Mouse (Mus musculus): Measurements from ENCODE around the gene Sytl3. TPM values are rescaled to one million over a fixed set of nuclear protein-coding genes. Genes with fewer than 3 reads are reported as not detected.
A peak's percentile ranks its signal among the peaks of the same experiment; 100 is the strongest.
"Not testable (repeated sequence)": the region's sequence is repeated elsewhere in the genome, so short reads cannot be mapped to it uniquely, and the experiment has no call there.

The Sytl3 gene
- polyA plus RNA-seq, 1 experiment from 2014 or later, result 0.07 TPM

DNA sequence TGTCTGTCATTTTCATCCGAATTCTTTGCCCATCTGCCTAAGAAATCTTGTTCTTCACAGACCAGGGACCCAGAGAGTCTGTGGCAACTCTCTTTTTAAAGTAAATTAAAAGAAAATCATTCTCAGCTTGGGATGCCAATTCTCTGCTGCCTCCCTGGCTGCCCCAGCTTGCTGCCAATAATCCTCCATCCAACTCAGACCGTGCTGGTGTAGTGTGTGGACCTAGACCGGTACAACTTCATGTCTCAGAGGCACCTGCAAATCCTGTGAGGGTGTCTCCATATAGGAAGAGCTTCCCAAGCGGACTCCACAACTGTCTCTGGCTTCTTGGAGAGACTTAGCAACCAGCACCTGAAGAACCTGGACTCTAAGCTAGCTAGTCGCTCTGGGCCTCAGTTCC lies 22.0 kb upstream of the Sytl3 start:
- H3K27me3 ChIP-seq (ENCODE audit: low read depth, poor library complexity, severe bottlenecking), result no peaks in the 10 kb centered on the region
- H3K36me3 ChIP-seq, result no peaks in the 10 kb centered on the region
- H3K4me1 ChIP-seq, result 0 out of 2 replicates have a peak, but pooled peaks cover 2% of the 10 kb centered on the region
- H3K9me3 ChIP-seq (replicated peaks), result peaks cover 4% of the 10 kb centered on the region
- WGBS, result 80% methylated on average over 5 of the region's 5 CpGs
- no peak overlapping the region for H3K4me3 ChIP-seq
- no peak overlapping the region for H3K27ac ChIP-seq (replicated peaks)
- DNase-seq (ENCODE audit: low spot score), result peak; percentile 6

DNA sequence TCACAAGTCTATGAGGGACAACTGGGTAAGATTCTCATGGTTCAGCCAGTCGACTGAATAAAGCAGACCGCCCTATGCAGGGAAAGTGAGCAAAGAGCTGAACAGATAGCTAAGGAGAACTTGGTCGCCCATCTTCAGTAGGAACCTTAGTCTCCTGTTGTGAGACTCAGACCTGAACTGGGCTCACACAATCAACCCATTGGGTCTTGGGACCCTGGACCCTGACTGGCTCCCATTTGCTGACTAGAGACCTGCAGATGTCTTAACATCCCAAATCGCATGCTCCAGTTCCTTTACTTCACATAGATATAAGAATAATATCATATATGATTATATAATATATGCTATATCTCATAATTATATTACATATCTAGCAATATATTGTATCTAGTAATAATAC lies 21.5 kb upstream of the Sytl3 start:
- H3K36me3 ChIP-seq, result not testable (repeated sequence)

DNA sequence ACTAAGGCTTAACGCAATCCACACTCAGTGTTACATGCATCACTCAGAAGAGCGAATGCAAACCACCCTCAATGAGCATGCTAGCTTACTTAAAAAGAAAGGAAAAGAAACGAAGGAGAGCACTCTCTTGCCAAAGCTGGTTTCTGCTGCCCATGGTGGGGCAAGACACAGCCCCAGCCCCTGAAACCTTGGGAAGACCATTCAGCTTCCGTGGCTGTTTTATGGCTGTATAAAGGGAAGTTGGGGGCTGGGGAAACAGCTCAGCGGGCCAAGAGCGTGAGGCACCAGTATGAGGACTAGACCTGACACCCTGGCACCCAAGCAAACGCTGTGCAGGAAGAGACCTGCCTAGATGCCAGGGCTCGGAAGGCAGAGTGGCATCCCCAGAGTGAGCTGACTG lies 20.4 kb upstream of the Sytl3 start:
- not testable (repeated sequence) for H3K27me3 ChIP-seq (ENCODE audit: low read depth, poor library complexity, severe bottlenecking); H3K9me3 ChIP-seq (replicated peaks); H3K4me3 ChIP-seq; H3K4me1 ChIP-seq; H3K36me3 ChIP-seq; H3K27ac ChIP-seq (replicated peaks)
- DNase-seq (ENCODE audit: low spot score), result peak; percentile 5
- 85% methylated on average over 8 of the region's 8 CpGs for WGBS

More for the DNA sequence above, 21.5 kb upstream of the Sytl3 start:
- H3K4me1 ChIP-seq; H3K4me3 ChIP-seq; H3K27ac ChIP-seq (replicated peaks); DNase-seq (ENCODE audit: low spot score); H3K27me3 ChIP-seq (ENCODE audit: low read depth, poor library complexity, severe bottlenecking); H3K9me3 ChIP-seq (replicated peaks): not testable (repeated sequence)
- WGBS, result 97% methylated on average over 4 of the region's 4 CpGs

DNA sequence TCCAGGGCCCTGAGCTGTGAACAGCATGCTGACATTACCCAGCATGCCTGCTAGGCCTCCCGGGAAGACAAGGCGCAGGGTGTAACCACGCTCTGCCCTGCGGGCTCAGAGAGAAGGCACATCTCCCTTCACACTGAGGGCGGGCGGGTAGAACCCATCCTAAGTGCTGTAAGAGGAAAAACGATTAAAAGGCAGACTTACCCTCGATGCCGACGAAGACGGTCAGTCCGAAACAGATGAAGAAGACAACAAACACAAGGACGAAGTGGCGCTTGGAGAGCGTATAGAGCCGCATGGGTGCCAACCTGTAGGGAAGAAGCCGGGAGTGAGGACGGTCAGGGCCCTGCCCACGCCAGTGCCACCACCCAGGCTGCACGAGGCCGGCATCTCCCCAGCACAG lies 19.4 kb upstream of the Sytl3 start:
- H3K4me1 ChIP-seq; H3K4me3 ChIP-seq; DNase-seq (ENCODE audit: low spot score); H3K36me3 ChIP-seq; H3K27ac ChIP-seq (replicated peaks); H3K9me3 ChIP-seq (replicated peaks); H3K27me3 ChIP-seq (ENCODE audit: low read depth, poor library complexity, severe bottlenecking): not testable (repeated sequence)
- 91% methylated on average over 16 of the region's 21 CpGs for WGBS

DNA sequence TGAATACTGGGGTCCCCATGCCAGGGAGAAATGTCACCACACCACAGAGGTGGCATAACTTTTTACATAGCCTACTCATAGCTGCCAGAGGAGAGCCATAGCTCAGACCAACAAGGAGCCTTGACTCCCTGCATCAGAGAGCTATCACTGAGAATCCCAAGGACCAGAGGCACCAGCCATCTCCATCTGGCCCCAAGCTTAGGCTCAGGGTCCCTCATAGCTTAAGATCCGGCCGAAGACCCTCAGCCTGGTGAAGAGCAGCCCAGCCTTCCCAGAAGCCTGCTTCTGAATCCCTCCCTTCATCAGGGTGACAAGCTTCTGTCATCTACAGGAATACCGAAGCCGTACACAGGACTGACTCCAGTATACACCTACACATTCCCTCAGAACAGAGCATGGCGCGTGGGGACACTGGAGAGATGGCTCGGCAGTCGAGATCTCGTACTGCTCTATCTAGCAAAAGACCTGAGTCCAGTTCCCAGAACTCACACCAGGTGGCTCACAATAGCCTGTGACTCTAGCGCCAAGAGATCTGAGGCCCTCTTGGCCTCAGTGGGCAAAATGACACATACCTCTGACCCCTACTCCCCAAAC lies 18.8 kb upstream of the Sytl3 start:
- 86% methylated on average over 10 of the region's 10 CpGs for WGBS
- not testable (repeated sequence) for H3K27ac ChIP-seq (replicated peaks); H3K9me3 ChIP-seq (replicated peaks); H3K4me1 ChIP-seq; H3K36me3 ChIP-seq; H3K27me3 ChIP-seq (ENCODE audit: low read depth, poor library complexity, severe bottlenecking); H3K4me3 ChIP-seq
- peak; percentile 6 for DNase-seq (ENCODE audit: low spot score)

DNA sequence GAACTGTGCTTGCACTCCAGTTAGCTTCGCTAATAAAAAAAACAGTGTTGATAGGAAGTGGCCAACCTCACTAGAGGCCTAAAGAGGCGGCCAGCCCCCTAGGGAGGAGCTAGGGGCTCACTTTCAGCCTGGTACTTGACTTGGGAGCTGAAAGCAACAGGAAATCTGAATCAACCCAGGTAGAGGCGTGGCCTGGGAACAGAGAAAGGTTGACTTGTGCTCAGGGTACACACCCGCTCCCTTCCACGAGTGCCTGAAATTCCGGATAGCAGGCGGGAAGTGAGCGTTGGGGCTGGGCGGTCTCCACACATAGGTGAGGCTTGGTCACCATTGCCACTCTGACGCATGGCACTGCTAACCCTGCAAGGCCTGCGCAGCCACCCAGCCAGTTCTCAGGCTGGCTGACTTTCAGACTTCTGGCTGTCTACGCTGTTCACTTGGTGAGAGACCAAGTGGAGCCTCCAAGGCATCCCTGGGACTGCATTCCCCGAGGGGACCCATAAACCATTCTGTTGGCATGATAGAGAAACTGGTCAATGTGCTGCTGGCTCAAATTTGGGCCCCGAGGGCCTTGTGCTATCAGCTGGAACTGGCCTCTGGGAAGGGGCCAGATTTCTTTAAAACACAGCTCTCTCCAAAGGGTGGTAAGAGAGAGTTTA lies 18.0 kb upstream of the Sytl3 start:
- not testable (repeated sequence) for H3K27ac ChIP-seq (replicated peaks); H3K36me3 ChIP-seq; H3K27me3 ChIP-seq (ENCODE audit: low read depth, poor library complexity, severe bottlenecking); H3K4me3 ChIP-seq; H3K9me3 ChIP-seq (replicated peaks); H3K4me1 ChIP-seq; DNase-seq (ENCODE audit: low spot score)
- WGBS, result 85% methylated on average over 14 of the region's 14 CpGs

DNA sequence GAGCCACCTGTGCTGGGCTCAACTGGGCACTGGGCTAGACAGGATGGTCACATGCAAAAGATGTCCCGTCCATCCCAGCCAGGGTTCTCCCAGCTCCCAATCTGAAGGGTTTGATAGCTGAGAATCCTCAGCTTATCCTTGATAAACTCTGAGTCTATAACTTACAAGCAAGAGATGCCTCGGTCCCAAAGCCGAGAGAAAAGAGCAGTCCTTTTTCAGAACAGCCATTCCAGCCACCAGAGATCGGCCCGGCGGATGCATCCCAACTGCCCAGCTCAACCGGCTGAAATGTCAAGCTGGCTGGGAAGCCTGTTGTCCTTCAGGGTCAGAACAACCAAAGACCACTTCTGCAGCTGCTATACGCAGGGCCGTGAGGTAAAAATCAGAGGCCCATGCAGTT lies 14.7 kb upstream of the Sytl3 start:
- WGBS, result 90% methylated on average over 9 of the region's 9 CpGs
- DNase-seq (ENCODE audit: low spot score); H3K4me1 ChIP-seq: not testable (repeated sequence)

DNA sequence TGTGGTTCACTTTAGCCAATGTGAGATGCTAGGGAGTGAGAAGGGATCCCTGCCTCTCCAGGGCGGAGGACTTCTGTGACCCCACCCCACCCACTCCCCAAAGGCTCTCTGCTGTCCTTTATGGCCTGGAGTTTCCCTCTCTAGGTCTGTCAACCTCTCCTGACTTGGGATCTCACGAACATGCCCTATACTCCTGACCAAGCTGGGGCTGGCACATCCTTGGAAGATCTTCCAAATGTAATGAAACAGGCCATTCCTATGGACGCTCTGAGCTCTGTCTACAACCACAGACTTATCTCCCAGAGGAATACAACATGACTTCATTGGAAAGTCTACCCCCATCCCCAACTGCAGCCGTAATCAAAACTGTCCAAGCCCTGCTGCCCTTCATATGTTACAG lies 14.2 kb upstream of the Sytl3 start:
- WGBS, result 89% methylated on average over 4 of the region's 4 CpGs
- H3K4me1 ChIP-seq; H3K4me3 ChIP-seq; H3K9me3 ChIP-seq (replicated peaks); H3K27ac ChIP-seq (replicated peaks); H3K36me3 ChIP-seq; DNase-seq (ENCODE audit: low spot score); H3K27me3 ChIP-seq (ENCODE audit: low read depth, poor library complexity, severe bottlenecking): not testable (repeated sequence)

More for the DNA sequence above, 14.7 kb upstream of the Sytl3 start:
- not testable (repeated sequence) for H3K9me3 ChIP-seq (replicated peaks); H3K27me3 ChIP-seq (ENCODE audit: low read depth, poor library complexity, severe bottlenecking); H3K27ac ChIP-seq (replicated peaks); H3K36me3 ChIP-seq; H3K4me3 ChIP-seq

DNA sequence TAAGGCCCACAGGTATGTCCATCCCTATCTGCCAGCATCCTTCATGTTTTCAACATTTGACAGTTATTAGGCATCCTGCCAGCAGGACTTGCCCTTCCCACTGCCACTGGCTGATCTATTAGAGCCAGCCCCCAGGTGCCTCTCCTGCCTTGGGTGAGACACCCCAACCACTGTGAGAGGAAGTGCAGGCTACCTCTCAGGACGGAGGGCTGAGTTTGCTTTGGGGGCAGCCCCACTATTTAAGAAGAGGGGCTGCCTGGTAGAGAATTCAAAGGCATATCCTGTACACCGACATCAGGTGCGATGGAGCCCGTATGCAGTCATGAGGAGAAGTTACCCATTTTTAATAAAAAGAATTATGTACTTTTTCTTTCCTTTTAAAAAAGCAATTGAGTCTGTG lies 13.2 kb upstream of the Sytl3 start:
- not testable (repeated sequence) for DNase-seq (ENCODE audit: low spot score); H3K27ac ChIP-seq (replicated peaks); H3K9me3 ChIP-seq (replicated peaks); H3K4me1 ChIP-seq; H3K36me3 ChIP-seq; H3K27me3 ChIP-seq (ENCODE audit: low read depth, poor library complexity, severe bottlenecking); H3K4me3 ChIP-seq
- WGBS, result 97% methylated on average over 4 of the region's 4 CpGs

DNA sequence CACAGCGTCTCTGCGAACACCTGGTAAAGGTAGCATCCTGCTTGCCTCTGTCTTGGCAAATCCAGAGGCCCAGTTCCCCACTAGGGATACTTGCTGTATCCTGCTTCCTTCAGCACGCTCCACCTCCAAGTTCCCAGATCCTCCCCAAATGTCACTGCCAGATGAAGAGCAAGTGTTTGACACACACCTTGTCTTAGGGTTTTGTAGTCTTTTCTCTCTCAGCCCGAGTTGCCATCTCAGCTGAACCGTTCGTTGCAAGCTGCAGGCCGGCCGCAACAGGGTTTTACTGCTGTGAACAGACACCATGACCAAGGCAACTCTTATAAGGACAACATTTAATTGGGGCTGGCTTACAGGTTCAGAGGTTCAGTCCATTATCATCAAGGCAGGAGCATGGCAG lies 12.1 kb upstream of the Sytl3 start:
- not testable (repeated sequence) for H3K27ac ChIP-seq (replicated peaks); H3K9me3 ChIP-seq (replicated peaks); H3K36me3 ChIP-seq; H3K4me3 ChIP-seq; H3K27me3 ChIP-seq (ENCODE audit: low read depth, poor library complexity, severe bottlenecking); DNase-seq (ENCODE audit: low spot score); H3K4me1 ChIP-seq
- 97% methylated on average over 8 of the region's 8 CpGs for WGBS

DNA sequence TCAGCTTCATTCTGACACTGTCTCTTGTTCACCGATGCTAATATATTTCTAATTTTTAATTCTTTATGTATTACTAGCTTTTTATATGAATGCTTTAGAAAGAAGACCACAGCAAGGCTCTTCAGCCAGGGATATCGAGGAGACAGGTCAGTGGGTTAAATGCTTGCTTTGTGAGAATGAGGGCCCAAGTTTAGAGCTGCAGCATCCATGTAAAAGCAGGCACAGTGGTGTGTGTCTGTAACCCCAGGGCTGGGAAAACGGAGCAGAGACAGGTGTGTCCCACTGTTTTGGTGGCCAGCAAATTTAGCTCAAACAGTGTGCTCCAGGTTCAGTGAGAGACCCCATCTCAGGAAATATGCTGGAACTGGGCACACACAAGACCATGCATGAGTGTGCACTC lies 11.4 kb upstream of the Sytl3 start:
- not testable (repeated sequence) for H3K4me3 ChIP-seq; H3K36me3 ChIP-seq; DNase-seq (ENCODE audit: low spot score); H3K27ac ChIP-seq (replicated peaks); H3K27me3 ChIP-seq (ENCODE audit: low read depth, poor library complexity, severe bottlenecking); H3K9me3 ChIP-seq (replicated peaks); H3K4me1 ChIP-seq
- WGBS, result 93% methylated on average over 3 of the region's 3 CpGs

DNA sequence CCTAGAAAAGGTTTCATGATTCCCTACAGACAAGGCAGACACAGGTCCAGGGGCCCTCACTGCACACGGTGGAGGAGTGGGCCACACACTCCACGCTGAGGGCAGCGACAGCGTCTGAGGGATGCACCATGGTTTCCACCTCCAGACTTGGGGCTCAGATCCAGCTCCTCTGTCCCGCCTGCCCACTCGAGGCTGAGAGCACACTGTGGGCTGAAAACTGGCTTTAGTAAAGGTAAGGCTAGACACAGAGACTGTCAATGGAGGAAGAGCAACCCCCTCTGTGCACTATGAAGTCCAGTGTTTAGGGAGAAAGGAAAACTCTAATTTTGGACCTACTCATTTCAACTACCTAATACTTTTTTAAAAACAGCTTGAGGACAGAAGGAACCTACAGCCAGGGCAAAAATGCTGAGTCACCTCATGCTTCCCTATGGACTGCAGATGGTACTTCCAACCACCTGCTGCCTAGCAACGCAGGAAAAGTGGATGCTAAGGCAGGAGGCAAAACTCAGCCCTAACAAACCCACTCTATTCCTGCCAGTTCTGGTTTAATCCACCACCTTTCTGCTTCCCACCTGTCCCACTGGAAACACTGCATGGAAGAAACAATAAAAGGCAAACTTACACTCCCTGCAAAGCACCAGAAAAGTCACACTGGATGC lies 7.9 kb upstream of the Sytl3 start:
- 86% methylated on average over 7 of the region's 7 CpGs for WGBS
- H3K4me1 ChIP-seq; H3K27me3 ChIP-seq (ENCODE audit: low read depth, poor library complexity, severe bottlenecking); H3K36me3 ChIP-seq; H3K4me3 ChIP-seq; H3K9me3 ChIP-seq (replicated peaks); H3K27ac ChIP-seq (replicated peaks): not testable (repeated sequence)
- DNase-seq (ENCODE audit: low spot score), result peak; percentile 8

DNA sequence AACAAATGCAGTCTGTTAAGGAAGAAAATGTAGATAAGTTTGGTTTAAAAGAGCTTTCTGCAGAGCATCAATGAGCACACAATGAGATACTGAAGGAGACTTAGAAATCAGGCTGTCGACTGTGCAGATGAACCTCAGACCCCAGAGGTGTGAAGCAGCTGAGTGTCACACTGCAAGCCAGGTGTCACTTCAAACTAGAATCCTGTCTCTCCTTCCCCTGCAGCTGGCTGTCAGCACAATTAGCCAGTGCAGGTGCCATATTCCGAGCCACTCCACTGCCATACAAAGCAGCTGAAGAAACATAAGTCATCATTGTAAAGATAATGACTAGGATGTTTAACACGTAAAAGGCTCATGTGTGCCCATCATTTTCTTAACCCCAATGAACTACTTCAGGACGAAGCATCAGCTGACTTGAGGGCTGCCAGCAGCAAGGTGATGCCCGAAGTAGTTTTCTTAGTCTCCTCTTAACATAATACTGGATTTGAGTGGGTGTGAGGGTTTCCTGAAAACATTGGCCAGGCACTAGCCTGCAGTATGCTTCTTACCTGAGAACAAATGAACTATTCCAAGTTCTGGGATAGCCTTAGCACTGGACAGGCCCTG lies 5.4 kb upstream of the Sytl3 start:
- not testable (repeated sequence) for H3K4me1 ChIP-seq; H3K4me3 ChIP-seq; H3K27me3 ChIP-seq (ENCODE audit: low read depth, poor library complexity, severe bottlenecking); H3K9me3 ChIP-seq (replicated peaks); H3K36me3 ChIP-seq; H3K27ac ChIP-seq (replicated peaks)
- peak; percentile 9 for DNase-seq (ENCODE audit: low spot score)
- WGBS, result 92% methylated on average over 4 of the region's 5 CpGs
